Mouse (Mus musculus) forebrain, embryonic 11.5 days (tissue): Measurements from ENCODE around the gene Sardh. TPM values are rescaled to one million over a fixed set of nuclear protein-coding genes. Genes with fewer than 3 reads are reported as not detected.

Source experiments
- ATAC-seq: fragments of 200-750 bp; cut with Nextera tagmentation; replicated peaks from 2 replicates; pipeline ENCODE4 v1.8.0; 2017; ENCODE audit warnings: moderate TSS enrichment; ENCODE audit not compliant: low FRiP score
- DNase-seq: peaks from one replicate; pipeline ENCODE4 v3.0.0-alpha.2; 2017; ENCODE audit warnings: low spot score
- H3K27ac ChIP-seq: fragments of 300-500 bp; sonication (generic); 2 replicates; pipeline ENCODE4 v1.5.1; 2014; ENCODE audit warnings: low read depth, low read length
- H3K27me3 ChIP-seq: fragments of 300-500 bp; sonication (generic); 2 replicates; pipeline ENCODE4 v1.6.1; 2014; ENCODE audit warnings: mild to moderate bottlenecking, low read length, mixed read lengths; ENCODE audit not compliant: control insufficient read depth, insufficient read depth
- H3K36me3 ChIP-seq: fragments of 300-500 bp; sonication (generic); 2 replicates; pipeline ENCODE4 v1.6.1; 2014; ENCODE audit warnings: mild to moderate bottlenecking, low read length, moderate library complexity, mixed read lengths; ENCODE audit not compliant: control insufficient read depth, insufficient read depth
- H3K4me1 ChIP-seq: fragments of 300-500 bp; sonication (generic); replicated peaks from 2 replicates; pipeline ENCODE4 v1.6.1; 2014; ENCODE audit warnings: low read length, mixed read lengths; ENCODE audit not compliant: control insufficient read depth, insufficient read depth
- H3K4me2 ChIP-seq: fragments of 300-500 bp; sonication (generic); 2 replicates; pipeline ENCODE4 v1.6.1; 2014; ENCODE audit warnings: low read depth, mild to moderate bottlenecking, low read length, moderate library complexity, mixed read lengths; ENCODE audit not compliant: severe bottlenecking
- H3K4me3 ChIP-seq: fragments of 300-500 bp; sonication (generic); 2 replicates; pipeline ENCODE4 v1.5.1; 2014; ENCODE audit warnings: low read depth, low read length
- H3K9ac ChIP-seq: fragments of 300-500 bp; sonication (generic); 2 replicates; pipeline ENCODE4 v1.6.1; 2014; ENCODE audit warnings: low read length
- H3K9me3 ChIP-seq: fragments of 300-500 bp; sonication (generic); 2 replicates; pipeline ENCODE4 v1.6.1; 2016; ENCODE audit warnings: low read length, mixed read lengths; ENCODE audit not compliant: control insufficient read depth
- WGBS: fragments of 180-500 bp; shearing (Covaris S2); extraction: QIAGEN DNeasy Blood & Tissue Kit; methylation state at CpG from one replicate; pipeline ENCODE4 v1.1.7; 2014; 5-methylcytosine and 5-hydroxymethylcytosine counted together
- polyA plus RNA-seq: library from polyadenylated mRNA; unstranded; fragments of >200 nt; fragmentation: Nextera tagmentation; extraction: Ambion mirVana; gene quantifications from 2 replicates; pipeline ENCODE4 v1.2.1, GENCODE M21; 2014

The Sardh gene
- polyA plus RNA-seq, 1 experiment from 2014 or later, result 6.0 TPM

- no peaks in the 10 kb centered on the region for H3K36me3 ChIP-seq
- no peak for ATAC-seq
- H3K27me3 ChIP-seq, result no peaks in the 10 kb centered on the region
- no peak overlapping the region for H3K4me3 ChIP-seq
- H3K9ac ChIP-seq, result no peak overlapping the region
- WGBS, result 26% methylated on average over 3 of the region's 3 CpGs
- no peak overlapping the region for H3K4me2 ChIP-seq
- peak; percentile 75 for DNase-seq
- no peak overlapping the region for H3K27ac ChIP-seq
- no peaks in the 10 kb centered on the region; the same call in 1 of the 2 replicates for H3K4me1 ChIP-seq
- no peaks in the 10 kb centered on the region for H3K9me3 ChIP-seq
These were observed 12.4 kb downstream of the Sardh start for GRCm38 (mm10) chr2:27235729-27236128.

GRCm38 (mm10) chr2:27232376-27232775, 15.8 kb downstream of the Sardh start:
- H3K36me3 ChIP-seq, result no peaks in the 10 kb centered on the region
- no peak for DNase-seq
- H3K4me2 ChIP-seq, result no peak overlapping the region
- H3K9me3 ChIP-seq, result no peaks in the 10 kb centered on the region
- no peak overlapping the region for H3K27ac ChIP-seq
- no peak for ATAC-seq
- no peaks in the 10 kb centered on the region; the same call in 1 of the 2 replicates for H3K4me1 ChIP-seq
- no peaks in the 10 kb centered on the region for H3K27me3 ChIP-seq
- no peak overlapping the region for H3K4me3 ChIP-seq
- no peak overlapping the region for H3K9ac ChIP-seq
- WGBS, result 28% methylated on average over 7 of the region's 7 CpGs

- no peak for ATAC-seq
These were observed 18.5 kb downstream of the Sardh start for GRCm38 (mm10) chr2:27229481-27230105.

GRCm38 (mm10) chr2:27228809-27229480, 19.2 kb downstream of the Sardh start:
- H3K27ac ChIP-seq, result no peak overlapping the region
- H3K9ac ChIP-seq, result no peak overlapping the region
- H3K4me3 ChIP-seq, result no peak overlapping the region

More at GRCm38 (mm10) chr2:27229481-27230105, 18.5 kb downstream of the Sardh start:
- H3K4me3 ChIP-seq, result no peak overlapping the region
- no peaks in the 10 kb centered on the region for H3K36me3 ChIP-seq
- no peak overlapping the region for H3K27ac ChIP-seq
- H3K27me3 ChIP-seq, result no peaks in the 10 kb centered on the region
- DNase-seq, result no peak
- no peak overlapping the region for H3K4me2 ChIP-seq
- H3K4me1 ChIP-seq, result no peaks in the 10 kb centered on the region; the same call in 1 of the 2 replicates
- H3K9ac ChIP-seq, result no peak overlapping the region
- WGBS, result 87% methylated on average over 2 of the region's 2 CpGs
- no peaks in the 10 kb centered on the region for H3K9me3 ChIP-seq

GRCm38 (mm10) chr2:27226572-27226971, 21.6 kb downstream of the Sardh start:
- 73% methylated on average over 7 of the region's 7 CpGs for WGBS
- DNase-seq (no peak), ATAC-seq (no peak)
- Histone ChIP-seq H3K4me2 (no peak overlapping the region), H3K36me3 (no peaks in the 10 kb centered on the region), H3K4me3 (no peak overlapping the region), H3K27me3 (no peaks in the 10 kb centered on the region), H3K9me3 (no peaks in the 10 kb centered on the region), H3K9ac (no peak overlapping the region), H3K4me1 (no peaks in the 10 kb centered on the region), H3K27ac (no peak overlapping the region)

More at GRCm38 (mm10) chr2:27228809-27229480, 19.2 kb downstream of the Sardh start:
- Histone ChIP-seq H3K36me3 (no peaks in the 10 kb centered on the region), H3K27me3 (no peaks in the 10 kb centered on the region), H3K9me3 (no peaks in the 10 kb centered on the region), H3K4me2 (no peak overlapping the region), H3K4me1 (no peaks in the 10 kb centered on the region; the same call in 1 of the 2 replicates)
- 86% methylated on average over 5 of the region's 5 CpGs for WGBS
- no peak for DNase-seq
- ATAC-seq, result no peak

GRCm38 (mm10) chr2:27223012-27223421, 25.1 kb downstream of the Sardh start:
- DNase-seq (no peak), ATAC-seq (no peak)
- WGBS, result 88% methylated on average over 7 of the region's 7 CpGs
- H3K4me2 ChIP-seq, result no peak overlapping the region
- H3K27me3 ChIP-seq, result no peaks in the 10 kb centered on the region
- H3K36me3 ChIP-seq, result no peaks in the 10 kb centered on the region
- no peaks in the 10 kb centered on the region for H3K9me3 ChIP-seq
- H3K9ac ChIP-seq, result no peak overlapping the region
- H3K27ac ChIP-seq, result no peak overlapping the region
- no peaks in the 10 kb centered on the region for H3K4me1 ChIP-seq
- H3K4me3 ChIP-seq, result no peak overlapping the region

- Histone ChIP-seq H3K4me2 (no peak overlapping the region), H3K27ac (no peak overlapping the region), H3K4me3 (no peak overlapping the region), H3K4me1 (no peaks in the 10 kb centered on the region), H3K27me3 (no peaks in the 10 kb centered on the region), H3K9me3 (no peaks in the 10 kb centered on the region), H3K36me3 (no peaks in the 10 kb centered on the region), H3K9ac (no peak overlapping the region)
- WGBS, result 89% methylated on average over 8 of the region's 8 CpGs
- no peak for DNase-seq
- no peak for ATAC-seq
These were observed 29.6 kb downstream of the Sardh start for GRCm38 (mm10) chr2:27218569-27218968.

GRCm38 (mm10) chr2:27218121-27218544, 30.0 kb downstream of the Sardh start:
- H3K27me3 ChIP-seq, result no peaks in the 10 kb centered on the region
- ATAC-seq (no peak), DNase-seq (no peak)
- H3K9me3 ChIP-seq, result no peaks in the 10 kb centered on the region
- H3K27ac ChIP-seq, result no peak overlapping the region
- no peaks in the 10 kb centered on the region for H3K4me1 ChIP-seq
- no peaks in the 10 kb centered on the region for H3K36me3 ChIP-seq
- H3K4me2 ChIP-seq, result no peak overlapping the region
- no peak overlapping the region for H3K4me3 ChIP-seq
- 83% methylated on average over 2 of the region's 2 CpGs for WGBS
- H3K9ac ChIP-seq, result no peak overlapping the region; the same call in 1 of the 2 replicates
